Mouse (Mus musculus) neural tube, embryonic 15.5 days (tissue): ENCODE measurements around the gene Nle1. TPM values are rescaled to one million over a fixed set of nuclear protein-coding genes. Genes with fewer than 3 reads are reported as not detected.
"Not testable (repeated sequence)": the region's sequence is repeated elsewhere in the genome, so short reads cannot be mapped to it uniquely, and the experiment has no call there.

Experiments
- ATAC-seq: fragments of 200-750 bp; cut with Nextera tagmentation; 2 replicates; pipeline ENCODE4 v1.8.0; 2017; ENCODE audit warnings: mild to moderate bottlenecking, moderate TSS enrichment, moderate library complexity; ENCODE audit not compliant: low FRiP score
- H3K27ac ChIP-seq: fragments of 300-500 bp; sonication (generic); replicated peaks from 2 replicates; pipeline ENCODE4 v1.5.1; 2015; ENCODE audit warnings: mild to moderate bottlenecking, inconsistent platforms
- H3K27me3 ChIP-seq: fragments of 300-500 bp; sonication (generic); replicated peaks from 2 replicates; pipeline ENCODE4 v1.6.1; 2015; ENCODE audit warnings: inconsistent platforms
- H3K36me3 ChIP-seq: fragments of 300-500 bp; sonication (generic); 2 replicates; pipeline ENCODE4 v1.6.1; 2015; ENCODE audit warnings: inconsistent platforms
- H3K4me1 ChIP-seq: fragments of 300-500 bp; sonication (generic); 2 replicates; pipeline ENCODE4 v1.6.1; 2015; ENCODE audit warnings: inconsistent platforms
- H3K4me2 ChIP-seq: fragments of 300-500 bp; sonication (generic); 2 replicates; pipeline ENCODE4 v1.6.1; 2015; ENCODE audit warnings: inconsistent platforms, mild to moderate bottlenecking, moderate library complexity
- H3K4me3 ChIP-seq: fragments of 300-500 bp; sonication (generic); replicated peaks from 2 replicates; pipeline ENCODE4 v1.5.1; 2015; ENCODE audit warnings: mild to moderate bottlenecking, inconsistent platforms
- H3K9ac ChIP-seq: fragments of 300-500 bp; sonication (generic); replicated peaks from 2 replicates; pipeline ENCODE4 v1.6.1; 2015; ENCODE audit warnings: mild to moderate bottlenecking, inconsistent platforms
- H3K9me3 ChIP-seq: fragments of 300-500 bp; sonication (generic); replicated peaks from 2 replicates; pipeline ENCODE4 v1.6.1; 2016; ENCODE audit warnings: inconsistent platforms
- WGBS: fragments of 180-500 bp; shearing (Covaris S2); methylation state at CpG from one replicate; pipeline ENCODE4 v1.1.7; 2015; ENCODE audit warnings: mixed read lengths; 5-methylcytosine and 5-hydroxymethylcytosine counted together
- polyA plus RNA-seq: library from polyadenylated mRNA; unstranded; fragments of >200 nt; fragmentation: Nextera tagmentation; extraction: Ambion mirVana; gene quantifications from 2 replicates; pipeline ENCODE4 v1.2.1, GENCODE M21; 2015

The Nle1 gene
- polyA plus RNA-seq, 1 experiment from 2014 or later: 37.5 TPM

GRCm38 (mm10) chr11:82933186-82933585 is 25.0 kb upstream of the Nle1 start:
- Histone ChIP-seq H3K27me3 (peaks cover 62% of the 10 kb centered on the region), H3K4me2 (peak overlapping the region; percentile 98), H3K27ac (no peak overlapping the region), H3K9me3 (no peaks in the 10 kb centered on the region), H3K4me3 (peak overlapping the region; percentile 50), H3K9ac (peak overlapping the region; percentile 14; the same call in 1 of the 2 replicates), H3K36me3 (no peaks in the 10 kb centered on the region), H3K4me1 (peaks cover 23% of the 10 kb centered on the region)
- under 1% methylated on average over 29 of the region's 29 CpGs for WGBS
- ATAC-seq: no peak

GRCm38 (mm10) chr11:82931671-82932450 is 23.6 kb upstream of the Nle1 start:
- WGBS: under 1% methylated on average over 97 of the region's 119 CpGs
- Histone ChIP-seq H3K9ac (peak overlapping the region; percentile 37), H3K4me3 (peak overlapping the region; percentile 50), H3K4me2 (peak overlapping the region; percentile 98), H3K27me3 (peaks cover 64% of the 10 kb centered on the region), H3K4me1 (peaks cover 23% of the 10 kb centered on the region)
- H3K36me3 ChIP-seq, H3K9me3 ChIP-seq, H3K27ac ChIP-seq, ATAC-seq: not testable (repeated sequence)

- H3K9me3 ChIP-seq, ATAC-seq, H3K27ac ChIP-seq, H3K36me3 ChIP-seq: not testable (repeated sequence)
- under 1% methylated on average over 62 of the region's 63 CpGs for WGBS
- Histone ChIP-seq H3K4me1 (peaks cover 23% of the 10 kb centered on the region), H3K27me3 (peaks cover 62% of the 10 kb centered on the region), H3K9ac (peak overlapping the region; percentile 37; the same call in 1 of the 2 replicates), H3K4me3 (peak overlapping the region; percentile 50), H3K4me2 (peak overlapping the region; percentile 98)
These were observed 22.9 kb upstream of the Nle1 start for GRCm38 (mm10) chr11:82931161-82931560.

- under 1% methylated on average over 70 of the region's 85 CpGs for WGBS
- peaks cover 23% of the 10 kb centered on the region for H3K4me1 ChIP-seq
- not testable (repeated sequence) for H3K9me3 ChIP-seq, H3K27ac ChIP-seq, H3K36me3 ChIP-seq, ATAC-seq
- H3K27me3 ChIP-seq: peaks cover 56% of the 10 kb centered on the region
- peak overlapping the region; percentile 50 for H3K4me3 ChIP-seq
- peak overlapping the region; percentile 37 for H3K9ac ChIP-seq
- peak overlapping the region; percentile 98 for H3K4me2 ChIP-seq
These were observed 22.3 kb upstream of the Nle1 start for GRCm38 (mm10) chr11:82930391-82930955.

GRCm38 (mm10) chr11:82929633-82929950 is 21.4 kb upstream of the Nle1 start:
- WGBS: 60% methylated on average over 3 of the region's 3 CpGs
- Histone ChIP-seq H3K9me3 (no peaks in the 10 kb centered on the region), H3K4me3 (no peak overlapping the region), H3K27me3 (peaks cover 56% of the 10 kb centered on the region), H3K9ac (no peak overlapping the region), H3K36me3 (no peaks in the 10 kb centered on the region), H3K27ac (no peak overlapping the region), H3K4me1 (peaks cover 23% of the 10 kb centered on the region), H3K4me2 (peak overlapping the region; percentile 98)
- ATAC-seq: no peak

GRCm38 (mm10) chr11:82928897-82929632 is 20.9 kb upstream of the Nle1 start:
- Histone ChIP-seq H3K36me3 (no peaks in the 10 kb centered on the region), H3K4me1 (peaks cover 23% of the 10 kb centered on the region), H3K27ac (no peak overlapping the region), H3K4me3 (no peak overlapping the region), H3K9me3 (no peaks in the 10 kb centered on the region), H3K4me2 (no peak overlapping the region), H3K9ac (no peak overlapping the region), H3K27me3 (peaks cover 51% of the 10 kb centered on the region)
- WGBS: 37% methylated on average over 20 of the region's 20 CpGs
- ATAC-seq: no peak

GRCm38 (mm10) chr11:82923910-82924309 is 15.7 kb upstream of the Nle1 start:
- not testable (repeated sequence) for H3K36me3 ChIP-seq, H3K4me3 ChIP-seq, H3K4me2 ChIP-seq, H3K27ac ChIP-seq, ATAC-seq, H3K9ac ChIP-seq, H3K4me1 ChIP-seq, H3K9me3 ChIP-seq
- H3K27me3 ChIP-seq: peaks cover 31% of the 10 kb centered on the region
- WGBS: 84% methylated on average over 6 of the region's 6 CpGs

DNA sequence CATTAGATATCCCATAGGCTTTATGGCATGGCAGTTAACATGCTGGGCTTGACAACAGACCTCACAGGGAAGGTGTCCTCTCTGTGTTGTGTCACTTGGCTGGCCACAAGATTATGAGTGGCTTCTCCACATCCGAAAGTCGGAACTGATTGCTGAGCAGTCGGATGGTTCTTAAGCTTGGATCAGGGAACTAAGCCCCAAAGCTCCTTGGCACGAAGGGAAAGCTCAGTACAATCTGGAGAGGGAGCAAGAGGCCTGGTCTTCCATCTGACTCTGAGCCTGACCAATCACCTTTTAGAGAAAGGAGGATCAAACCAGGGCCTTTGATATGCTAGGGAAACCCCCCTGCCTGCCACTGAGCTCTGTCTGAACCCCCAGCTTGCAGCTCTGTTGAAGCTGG is 13.5 kb upstream of the Nle1 start:
- Histone ChIP-seq H3K36me3 (no peaks in the 10 kb centered on the region), H3K4me1 (no peaks in the 10 kb centered on the region), H3K4me3 (no peak overlapping the region), H3K27ac (no peak overlapping the region), H3K4me2 (no peak overlapping the region), H3K9ac (no peak overlapping the region), H3K9me3 (no peaks in the 10 kb centered on the region), H3K27me3 (peaks cover 15% of the 10 kb centered on the region)
- no peak for ATAC-seq
- 64% methylated on average over 4 of the region's 4 CpGs for WGBS

GRCm38 (mm10) chr11:82920768-82921167 is 12.6 kb upstream of the Nle1 start:
- Histone ChIP-seq H3K36me3 (no peaks in the 10 kb centered on the region), H3K27me3 (peaks cover 11% of the 10 kb centered on the region; the same call in 1 of the 2 replicates), H3K4me2 (no peak overlapping the region), H3K9me3 (no peaks in the 10 kb centered on the region), H3K9ac (no peak overlapping the region), H3K27ac (no peak overlapping the region), H3K4me3 (no peak overlapping the region), H3K4me1 (no peaks in the 10 kb centered on the region)
- whole genome bisulfite sequencing: 75% methylated on average over 10 of the region's 10 CpGs
- no peak for ATAC-seq

DNA sequence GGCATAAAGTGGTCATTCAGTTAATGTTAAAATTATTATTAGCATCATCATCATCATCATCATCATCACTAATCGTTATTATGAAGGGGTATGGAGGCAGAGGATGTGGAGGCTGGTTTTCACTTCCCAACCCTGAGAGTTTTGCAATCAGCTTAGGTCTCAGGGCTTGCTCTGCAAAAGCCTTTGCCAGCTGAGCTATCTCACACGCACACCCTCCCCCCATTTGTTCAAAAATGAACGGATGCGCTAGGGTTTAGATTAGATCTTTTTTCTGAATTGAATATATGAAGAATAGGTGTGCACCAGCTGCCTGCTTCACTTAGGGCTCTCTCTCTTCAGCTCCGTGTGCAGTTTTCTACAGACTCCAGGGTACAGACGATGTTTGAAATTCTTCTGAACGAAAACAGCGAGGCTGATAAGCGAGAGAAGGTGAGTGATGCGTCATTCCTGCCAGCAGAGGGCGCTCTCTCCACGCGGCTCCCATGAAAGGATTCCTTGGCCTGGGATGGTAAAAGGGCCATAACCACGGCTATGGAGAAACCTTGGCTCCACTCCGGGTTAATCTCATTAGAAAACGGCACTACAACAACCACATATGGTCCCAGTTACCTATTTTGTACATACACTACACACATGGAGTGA is 6.6 kb upstream of the Nle1 start:
- 9% methylated on average over 16 of the region's 16 CpGs for WGBS

DNA sequence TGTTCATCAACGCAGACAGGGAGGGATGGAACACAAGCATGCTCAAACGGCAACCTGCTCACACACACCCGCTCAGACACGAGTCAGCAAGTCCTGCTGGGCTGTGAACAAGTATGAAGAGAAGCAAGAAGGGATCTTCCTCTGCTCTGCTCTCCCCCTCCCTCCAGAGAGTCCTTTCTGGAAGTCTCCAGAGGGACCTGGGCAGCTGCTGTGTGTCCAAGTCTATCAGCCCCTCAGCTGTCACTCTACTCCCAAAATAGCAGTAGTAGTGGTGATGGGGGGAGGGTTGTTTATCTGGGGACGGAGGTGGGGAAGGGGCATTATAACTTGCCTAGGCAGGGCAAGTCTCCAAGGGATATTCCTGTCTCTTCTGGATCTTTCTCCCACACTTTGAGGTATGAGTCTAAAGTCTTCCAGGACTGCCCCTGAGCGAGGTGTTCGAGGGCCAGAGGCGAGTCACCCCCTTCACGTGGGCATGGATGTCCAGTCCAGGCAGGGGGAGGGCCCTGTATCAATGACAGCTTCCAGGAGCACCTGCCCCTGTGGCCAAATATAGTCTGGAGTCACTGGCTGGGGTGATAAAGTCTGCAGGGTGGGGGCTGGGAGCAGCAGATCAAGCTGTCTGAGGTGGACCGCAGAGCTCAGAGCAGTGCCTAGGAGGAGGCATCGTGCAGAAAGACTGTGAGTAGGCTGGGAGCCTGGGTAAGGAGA is 2.6 kb upstream of the Nle1 start:
- H3K27me3 ChIP-seq: peaks cover 16% of the 10 kb centered on the region; the same call in 1 of the 2 replicates
- no peak overlapping the region for H3K27ac ChIP-seq
- no peak overlapping the region for H3K4me3 ChIP-seq
- H3K4me1 ChIP-seq: peaks cover 19% of the 10 kb centered on the region
- ATAC-seq: no peak
- peaks cover 7% of the 10 kb centered on the region for H3K36me3 ChIP-seq
- no peak overlapping the region for H3K9ac ChIP-seq
- H3K9me3 ChIP-seq: no peaks in the 10 kb centered on the region
- 82% methylated on average over 11 of the region's 11 CpGs for WGBS
- no peak overlapping the region for H3K4me2 ChIP-seq

More for the DNA sequence above, 6.6 kb upstream of the Nle1 start:
- Histone ChIP-seq H3K9ac (0 out of 2 replicates have a peak overlapping the region, but pooled peaks have one; percentile 22), H3K27me3 (peaks cover 12% of the 10 kb centered on the region; the same call in 1 of the 2 replicates), H3K4me3 (0 out of 2 replicates have a peak overlapping the region, but pooled peaks have one; percentile 13), H3K36me3 (no peaks in the 10 kb centered on the region), H3K9me3 (no peaks in the 10 kb centered on the region), H3K4me1 (no peaks in the 10 kb centered on the region), H3K4me2 (peak overlapping the region; percentile 48), H3K27ac (no peak overlapping the region)
- 0 out of 2 replicates have a peak, but pooled peaks have one; percentile 57 for ATAC-seq
